Mouse (Mus musculus) hindbrain, embryonic 15.5 days (tissue): ENCODE measurements around the gene Myh9. TPM values are rescaled to one million over a fixed set of nuclear protein-coding genes. Genes with fewer than 3 reads are reported as not detected.
"Not testable (repeated sequence)": the region's sequence is repeated elsewhere in the genome, so short reads cannot be mapped to it uniquely, and the experiment has no call there.

Experiments used
- ATAC-seq: fragments of 200-750 bp; cut with Nextera tagmentation; 2 replicates; pipeline ENCODE4 v1.8.0; 2017; ENCODE audit warnings: low read depth, moderate number of reproducible peaks, moderate TSS enrichment; ENCODE audit not compliant: low FRiP score
- H3K27ac ChIP-seq: fragments of 300-500 bp; sonication (generic); replicated peaks from 2 replicates; pipeline ENCODE4 v1.5.1; 2015; ENCODE audit warnings: mild to moderate bottlenecking, inconsistent platforms
- H3K27me3 ChIP-seq: fragments of 300-500 bp; sonication (generic); 2 replicates; pipeline ENCODE4 v1.6.1; 2015; ENCODE audit warnings: control low read depth, inconsistent platforms
- H3K36me3 ChIP-seq: fragments of 300-500 bp; sonication (generic); 2 replicates; pipeline ENCODE4 v1.6.1; 2015; ENCODE audit warnings: control low read depth, inconsistent platforms
- H3K4me1 ChIP-seq: fragments of 300-500 bp; sonication (generic); replicated peaks from 2 replicates; pipeline ENCODE4 v1.6.1; 2015; ENCODE audit warnings: control low read depth, inconsistent platforms
- H3K4me2 ChIP-seq: fragments of 300-500 bp; sonication (generic); 2 replicates; pipeline ENCODE4 v1.6.1; 2015; ENCODE audit warnings: moderate library complexity, mild to moderate bottlenecking, inconsistent platforms
- H3K4me3 ChIP-seq: fragments of 300-500 bp; sonication (generic); 2 replicates; pipeline ENCODE4 v1.5.1; 2015; ENCODE audit warnings: mild to moderate bottlenecking, inconsistent platforms
- H3K9ac ChIP-seq: fragments of 300-500 bp; sonication (generic); 2 replicates; pipeline ENCODE4 v1.6.1; 2015; ENCODE audit warnings: inconsistent platforms
- H3K9me3 ChIP-seq: fragments of 300-500 bp; sonication (generic); 2 replicates; pipeline ENCODE4 v1.6.1; 2016; ENCODE audit warnings: control low read depth, inconsistent platforms
- WGBS: fragments of 180-500 bp; shearing (Covaris S2); methylation state at CpG from one replicate; pipeline ENCODE4 v1.1.7; 2015; 5-methylcytosine and 5-hydroxymethylcytosine counted together
- polyA plus RNA-seq: library from polyadenylated mRNA; unstranded; fragments of >200 nt; fragmentation: Nextera tagmentation; extraction: Ambion mirVana; gene quantifications from 2 replicates; pipeline ENCODE4 v1.2.1, GENCODE M21; 2015

The Myh9 gene
- polyA plus RNA-seq, 1 experiment from 2014 or later = 11.8 TPM

DNA sequence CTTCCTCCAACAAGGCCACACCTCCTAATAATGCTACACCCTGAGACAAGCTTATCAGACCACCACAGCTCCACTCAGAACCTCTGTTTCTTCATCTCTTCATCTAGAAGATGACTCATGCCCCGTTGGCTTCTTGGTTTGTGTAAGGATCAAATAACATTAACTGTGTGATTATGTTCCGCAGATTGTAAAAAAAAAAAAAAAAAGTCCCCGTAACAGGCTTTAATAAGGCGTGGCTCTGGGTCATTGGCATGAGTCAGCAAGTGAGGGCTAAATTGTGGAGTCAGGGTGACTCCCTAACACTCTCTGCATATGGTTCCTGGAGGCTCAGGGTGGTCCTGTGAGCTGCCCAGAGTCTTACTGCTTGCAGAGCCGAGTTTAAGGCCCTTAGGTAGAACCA lies 39.7 kb upstream of the Myh9 start:
- Histone ChIP-seq H3K4me2 (no peak overlapping the region), H3K9me3 (no peaks in the 10 kb centered on the region), H3K27me3 (no peaks in the 10 kb centered on the region), H3K36me3 (no peaks in the 10 kb centered on the region), H3K4me3 (no peak overlapping the region), H3K27ac (no peak overlapping the region), H3K4me1 (no peaks in the 10 kb centered on the region), H3K9ac (no peak overlapping the region)
- WGBS = 80% methylated on average over 5 of the region's 5 CpGs
- no peak for ATAC-seq

DNA sequence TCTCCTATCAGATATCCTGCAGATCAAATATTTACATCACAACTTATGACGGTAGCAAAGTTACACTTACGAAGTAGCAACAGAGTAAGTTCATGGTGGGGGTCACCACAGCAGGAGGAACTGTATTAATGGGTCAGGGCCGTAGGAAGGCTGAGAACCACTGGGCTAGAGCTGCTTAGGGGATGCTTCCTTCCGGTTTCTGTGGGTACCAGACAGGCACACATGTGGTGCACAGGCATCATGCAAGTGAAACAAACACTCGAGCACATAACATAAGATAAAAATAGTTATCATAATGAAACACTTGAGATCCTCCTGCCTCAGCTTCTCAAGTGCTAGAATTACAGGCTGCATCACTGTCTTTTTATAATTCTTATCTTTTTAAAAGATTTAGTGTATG lies 38.8 kb upstream of the Myh9 start:
- Histone ChIP-seq H3K4me3 (no peak overlapping the region), H3K9ac (no peak overlapping the region), H3K27ac (no peak overlapping the region), H3K27me3 (no peaks in the 10 kb centered on the region), H3K4me1 (no peaks in the 10 kb centered on the region), H3K9me3 (no peaks in the 10 kb centered on the region), H3K4me2 (no peak overlapping the region), H3K36me3 (no peaks in the 10 kb centered on the region)
- WGBS = 84% methylated on average over 5 of the region's 5 CpGs
- no peak for ATAC-seq

DNA sequence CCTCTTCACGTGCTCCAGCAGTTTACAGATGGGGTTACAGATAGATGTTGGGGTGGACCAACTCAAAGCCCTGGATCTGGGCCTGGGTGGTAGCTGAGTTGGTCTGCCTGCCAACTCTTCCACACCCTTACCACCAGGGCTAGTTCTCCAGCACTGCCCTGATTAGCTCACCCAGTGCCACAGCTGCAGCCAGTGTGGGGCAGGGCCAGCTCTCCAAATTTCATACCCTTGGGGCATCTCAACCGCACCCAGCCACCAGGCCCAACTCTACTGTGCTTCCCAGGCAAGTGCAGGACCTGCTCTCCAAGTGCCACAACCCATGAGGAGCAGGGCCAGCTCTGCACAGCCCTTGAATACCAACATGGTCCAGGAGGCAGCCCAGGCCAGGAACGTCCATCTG lies 37.8 kb upstream of the Myh9 start:
- H3K27ac ChIP-seq = no peak overlapping the region
- 94% methylated on average over 3 of the region's 3 CpGs for WGBS
- ATAC-seq = no peak
- H3K4me2 ChIP-seq = no peak overlapping the region
- H3K4me3 ChIP-seq = no peak overlapping the region
- H3K27me3 ChIP-seq = no peaks in the 10 kb centered on the region
- no peak overlapping the region for H3K9ac ChIP-seq
- H3K9me3 ChIP-seq = no peaks in the 10 kb centered on the region
- no peaks in the 10 kb centered on the region for H3K4me1 ChIP-seq
- no peaks in the 10 kb centered on the region for H3K36me3 ChIP-seq

DNA sequence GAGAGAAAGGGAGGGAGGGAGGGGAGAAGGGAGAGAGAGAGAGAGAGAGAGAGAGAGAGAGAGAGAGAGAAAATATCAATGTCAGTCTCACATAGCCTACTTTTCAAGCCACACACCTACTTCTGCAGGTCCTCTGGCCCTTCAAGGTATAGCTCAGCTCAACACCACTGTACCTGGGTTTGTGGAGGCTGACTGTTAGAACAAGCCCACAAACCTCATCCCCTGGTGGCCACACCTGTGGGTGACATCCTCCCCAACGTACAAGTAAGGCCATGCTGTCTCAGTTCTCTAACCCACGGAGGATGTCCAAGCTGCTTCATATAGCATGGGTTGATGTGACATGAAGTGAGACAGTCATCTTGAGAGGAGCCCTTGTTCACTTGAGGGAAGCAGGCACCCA lies 35.2 kb upstream of the Myh9 start:
- Histone ChIP-seq H3K27me3 (no peaks in the 10 kb centered on the region), H3K4me1 (no peaks in the 10 kb centered on the region), H3K4me2 (no peak overlapping the region), H3K9ac (no peak overlapping the region), H3K4me3 (no peak overlapping the region), H3K36me3 (no peaks in the 10 kb centered on the region), H3K9me3 (no peaks in the 10 kb centered on the region), H3K27ac (no peak overlapping the region)
- 75% methylated on average over 2 of the region's 2 CpGs for WGBS
- ATAC-seq = no peak

DNA sequence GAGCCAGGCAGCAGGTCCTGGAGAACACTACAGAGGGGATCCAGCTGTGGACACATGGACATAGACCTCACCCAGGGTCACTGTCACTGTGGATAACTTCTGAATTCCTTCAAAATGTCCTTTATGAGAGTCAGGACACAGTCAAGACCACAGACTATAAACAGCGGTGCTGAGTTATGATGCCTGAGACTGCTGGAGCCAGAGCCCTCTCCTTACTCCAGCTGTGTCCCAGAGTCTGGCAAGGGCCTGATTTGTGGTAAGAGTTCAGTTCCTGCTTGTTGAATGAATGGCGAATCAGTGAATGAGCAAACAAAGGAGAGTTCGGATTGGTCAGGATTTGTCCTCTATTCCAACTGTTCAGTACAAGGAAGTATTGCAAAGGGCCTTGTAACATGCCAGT lies 34.7 kb upstream of the Myh9 start:
- no peaks in the 10 kb centered on the region for H3K4me1 ChIP-seq
- no peak for ATAC-seq
- H3K27ac ChIP-seq = no peak overlapping the region
- H3K4me3 ChIP-seq = no peak overlapping the region
- no peaks in the 10 kb centered on the region for H3K9me3 ChIP-seq
- H3K9ac ChIP-seq = no peak overlapping the region
- H3K4me2 ChIP-seq = no peak overlapping the region
- 77% methylated on average over 3 of the region's 3 CpGs for WGBS
- H3K27me3 ChIP-seq = no peaks in the 10 kb centered on the region
- H3K36me3 ChIP-seq = no peaks in the 10 kb centered on the region

DNA sequence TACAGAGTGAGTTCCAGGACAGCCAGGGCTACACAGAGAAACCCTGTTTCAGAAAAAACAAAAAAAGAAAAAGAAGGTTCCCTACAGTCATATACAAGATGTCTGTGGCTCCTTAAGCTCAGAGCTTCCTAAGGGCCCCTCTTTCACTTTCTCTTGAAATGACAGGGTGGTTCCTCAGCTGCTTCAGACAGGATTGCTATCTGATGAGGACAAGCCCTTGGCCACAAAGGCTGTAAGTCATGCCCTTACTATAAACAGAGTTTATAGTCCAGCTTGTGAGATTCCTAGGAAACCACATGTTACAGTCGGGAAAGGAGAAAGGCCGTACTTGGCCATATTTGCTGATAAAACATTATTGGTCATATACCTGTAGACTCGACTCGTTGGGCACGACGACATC lies 34.0 kb upstream of the Myh9 start:
- Histone ChIP-seq H3K36me3 (no peaks in the 10 kb centered on the region), H3K4me2 (no peak overlapping the region), H3K27me3 (no peaks in the 10 kb centered on the region), H3K9ac (no peak overlapping the region), H3K9me3 (no peaks in the 10 kb centered on the region), H3K27ac (no peak overlapping the region), H3K4me1 (no peaks in the 10 kb centered on the region), H3K4me3 (no peak overlapping the region)
- WGBS = 96% methylated on average over 6 of the region's 6 CpGs
- no peak for ATAC-seq

DNA sequence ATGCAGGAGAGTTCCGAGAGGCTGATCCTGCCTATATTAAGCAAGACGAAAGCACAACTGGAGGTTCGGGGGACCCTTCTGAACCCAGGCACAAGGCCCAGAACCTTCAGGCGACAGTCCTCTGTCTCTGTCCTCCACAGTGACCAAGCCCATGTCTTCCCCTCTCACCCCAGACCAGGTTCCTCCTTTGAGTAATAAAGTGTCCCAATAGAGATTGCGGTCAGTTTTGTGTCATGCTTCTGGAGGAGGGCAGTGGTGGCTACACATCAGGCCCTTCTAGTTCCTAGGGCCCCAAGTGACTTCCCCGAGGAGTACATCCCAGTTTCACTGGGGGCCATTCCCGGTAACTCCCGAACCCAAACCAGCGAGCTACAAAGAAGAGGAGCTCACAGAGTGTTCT lies 32.8 kb upstream of the Myh9 start:
- Histone ChIP-seq H3K36me3 (no peaks in the 10 kb centered on the region), H3K4me1 (no peaks in the 10 kb centered on the region), H3K9me3 (no peaks in the 10 kb centered on the region), H3K4me2 (no peak overlapping the region), H3K4me3 (no peak overlapping the region), H3K9ac (no peak overlapping the region), H3K27me3 (no peaks in the 10 kb centered on the region), H3K27ac (no peak overlapping the region)
- ATAC-seq = no peak
- 91% methylated on average over 9 of the region's 9 CpGs for WGBS

DNA sequence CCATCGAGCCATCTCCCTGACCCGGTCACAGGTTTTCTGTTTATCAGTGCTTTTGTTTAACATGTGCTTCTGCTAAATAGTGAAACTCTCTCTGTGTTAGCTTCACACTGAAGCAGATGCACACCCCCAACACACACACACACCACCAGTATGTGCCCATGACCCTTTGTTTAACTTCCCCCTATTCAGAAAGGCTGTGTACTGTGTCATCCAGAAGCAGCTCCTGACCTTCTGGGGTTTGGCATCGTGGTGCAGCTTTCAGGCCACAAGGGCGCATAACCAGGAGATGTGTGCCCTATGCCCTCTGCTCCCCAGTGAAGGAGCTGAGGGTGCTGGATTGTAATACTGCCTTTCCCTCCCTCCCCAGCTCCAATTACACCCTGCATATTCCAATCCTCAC lies 32.3 kb upstream of the Myh9 start:
- 77% methylated on average over 4 of the region's 4 CpGs for WGBS
- no peak overlapping the region for H3K9ac ChIP-seq

DNA sequence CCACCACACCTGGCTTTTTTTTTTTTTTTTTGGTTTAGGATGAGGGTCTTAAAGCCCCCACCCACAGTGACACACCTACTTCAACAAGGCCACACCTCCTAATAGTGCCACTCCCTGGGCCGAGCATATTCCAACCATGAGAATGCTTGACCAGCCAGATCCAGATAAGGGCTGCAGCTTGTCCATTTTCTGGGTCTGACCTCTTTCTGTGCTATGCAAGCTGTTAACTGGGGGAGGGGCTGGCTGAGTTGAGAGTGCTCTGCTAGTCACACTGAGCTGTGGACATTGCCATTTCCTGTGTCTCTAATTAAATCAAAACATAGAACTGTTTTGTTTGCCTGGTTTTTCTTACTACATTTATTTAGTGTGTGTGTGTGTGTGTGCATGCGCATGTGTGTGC lies 31.6 kb upstream of the Myh9 start:
- Histone ChIP-seq H3K9me3 (no peaks in the 10 kb centered on the region), H3K4me1 (no peaks in the 10 kb centered on the region), H3K4me3 (no peak overlapping the region), H3K27ac (no peak overlapping the region), H3K36me3 (no peaks in the 10 kb centered on the region), H3K9ac (no peak overlapping the region), H3K27me3 (no peaks in the 10 kb centered on the region), H3K4me2 (no peak overlapping the region)
- 89% methylated on average over 2 of the region's 2 CpGs for WGBS
- no peak for ATAC-seq

More for the DNA sequence above, 32.3 kb upstream of the Myh9 start:
- H3K4me1 ChIP-seq = no peaks in the 10 kb centered on the region
- H3K4me2 ChIP-seq = no peak overlapping the region
- H3K9me3 ChIP-seq = no peaks in the 10 kb centered on the region
- H3K27ac ChIP-seq = no peak overlapping the region
- H3K4me3 ChIP-seq = no peak overlapping the region
- ATAC-seq = no peak
- no peaks in the 10 kb centered on the region for H3K27me3 ChIP-seq
- H3K36me3 ChIP-seq = no peaks in the 10 kb centered on the region

DNA sequence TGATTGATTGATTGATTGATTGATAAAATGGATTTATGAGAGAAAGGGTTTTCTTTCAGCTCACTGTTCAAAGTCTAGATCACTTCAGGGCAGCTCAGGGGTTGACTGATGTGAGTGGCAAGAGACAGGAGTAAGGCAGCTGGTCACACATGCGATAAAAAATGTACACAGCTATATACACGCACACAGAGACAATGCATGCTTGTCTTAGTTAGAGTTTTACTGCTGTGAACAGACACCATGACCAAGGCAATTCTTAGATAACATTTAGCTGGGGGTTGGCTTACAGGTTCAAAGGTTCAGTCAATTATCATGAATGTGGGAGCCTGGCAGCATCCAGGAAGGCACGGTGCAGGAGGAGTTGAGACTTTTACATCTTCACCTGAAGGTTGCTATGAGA lies 31.0 kb upstream of the Myh9 start:
- Histone ChIP-seq H3K4me1 (no peaks in the 10 kb centered on the region), H3K27me3 (no peaks in the 10 kb centered on the region), H3K9ac (no peak overlapping the region), H3K36me3 (no peaks in the 10 kb centered on the region), H3K4me3 (no peak overlapping the region), H3K9me3 (no peaks in the 10 kb centered on the region), H3K4me2 (no peak overlapping the region), H3K27ac (no peak overlapping the region)
- 90% methylated on average over 3 of the region's 3 CpGs for WGBS
- ATAC-seq = no peak

DNA sequence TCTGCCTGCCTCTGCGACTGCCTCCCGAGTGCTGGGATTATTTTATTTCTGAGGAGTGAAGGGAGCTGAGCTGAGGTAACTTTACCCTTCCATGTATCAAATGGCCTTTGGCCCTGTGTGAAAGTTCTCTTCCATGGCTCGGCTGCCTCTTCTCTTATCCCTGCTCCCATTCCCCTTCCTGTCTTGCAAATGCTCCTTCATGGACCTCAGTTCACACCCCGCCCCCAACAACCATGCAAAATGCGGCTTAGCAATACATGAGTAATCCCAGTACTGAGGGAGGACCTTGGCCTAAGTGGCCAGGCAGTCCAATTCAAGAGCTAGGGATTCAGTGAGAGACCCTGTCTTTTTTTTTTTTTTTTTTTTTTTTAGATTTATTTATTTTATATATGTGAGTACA lies 26.4 kb upstream of the Myh9 start:
- H3K4me1 ChIP-seq = no peaks in the 10 kb centered on the region
- H3K9ac ChIP-seq = no peak overlapping the region
- H3K4me2 ChIP-seq = no peak overlapping the region
- H3K9me3 ChIP-seq = no peaks in the 10 kb centered on the region
- no peak overlapping the region for H3K4me3 ChIP-seq
- 91% methylated on average over 5 of the region's 5 CpGs for whole genome bisulfite sequencing
- no peaks in the 10 kb centered on the region for H3K36me3 ChIP-seq
- H3K27ac ChIP-seq = no peak overlapping the region
- no peak for ATAC-seq
- no peaks in the 10 kb centered on the region for H3K27me3 ChIP-seq

DNA sequence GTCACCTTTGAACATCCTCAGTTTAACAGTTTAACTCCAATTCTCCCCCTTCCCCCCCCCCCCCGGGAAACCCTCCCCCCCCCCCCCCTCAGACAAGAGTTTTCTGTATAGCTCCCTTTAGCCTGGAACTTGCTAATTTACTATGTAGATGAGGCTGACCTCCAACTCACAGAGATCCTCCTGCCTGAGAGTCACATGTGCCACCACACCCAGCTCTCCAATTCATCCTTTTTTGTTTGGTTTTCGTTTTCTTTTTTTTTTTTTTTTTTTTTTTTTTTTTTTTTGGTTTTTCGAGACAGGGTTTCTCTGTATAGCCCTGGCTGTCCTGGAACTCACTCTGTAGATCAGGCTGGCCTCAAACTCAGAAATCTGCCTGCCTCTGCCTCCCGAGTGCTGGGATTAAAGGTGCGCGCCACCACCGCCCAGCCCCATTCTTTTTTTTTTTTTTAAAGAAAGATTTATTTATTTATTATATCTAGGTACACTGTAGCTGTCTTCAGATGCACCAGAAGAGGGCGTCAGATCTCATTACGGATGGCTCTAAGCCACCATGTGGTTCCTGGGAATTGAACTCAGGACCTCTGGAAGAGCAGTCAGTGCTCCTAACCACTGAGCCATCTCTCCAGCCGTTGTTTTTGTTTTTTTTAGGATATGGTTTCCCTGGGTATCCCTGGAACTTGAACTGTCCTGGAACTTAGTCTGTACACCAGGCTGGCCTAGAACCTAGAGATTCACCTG lies 25.4 kb upstream of the Myh9 start:
- H3K36me3 ChIP-seq, ATAC-seq, H3K9me3 ChIP-seq, H3K4me2 ChIP-seq, H3K27me3 ChIP-seq, H3K4me3 ChIP-seq, H3K4me1 ChIP-seq, H3K9ac ChIP-seq, H3K27ac ChIP-seq: not testable (repeated sequence)
- 94% methylated on average over 8 of the region's 10 CpGs for WGBS

DNA sequence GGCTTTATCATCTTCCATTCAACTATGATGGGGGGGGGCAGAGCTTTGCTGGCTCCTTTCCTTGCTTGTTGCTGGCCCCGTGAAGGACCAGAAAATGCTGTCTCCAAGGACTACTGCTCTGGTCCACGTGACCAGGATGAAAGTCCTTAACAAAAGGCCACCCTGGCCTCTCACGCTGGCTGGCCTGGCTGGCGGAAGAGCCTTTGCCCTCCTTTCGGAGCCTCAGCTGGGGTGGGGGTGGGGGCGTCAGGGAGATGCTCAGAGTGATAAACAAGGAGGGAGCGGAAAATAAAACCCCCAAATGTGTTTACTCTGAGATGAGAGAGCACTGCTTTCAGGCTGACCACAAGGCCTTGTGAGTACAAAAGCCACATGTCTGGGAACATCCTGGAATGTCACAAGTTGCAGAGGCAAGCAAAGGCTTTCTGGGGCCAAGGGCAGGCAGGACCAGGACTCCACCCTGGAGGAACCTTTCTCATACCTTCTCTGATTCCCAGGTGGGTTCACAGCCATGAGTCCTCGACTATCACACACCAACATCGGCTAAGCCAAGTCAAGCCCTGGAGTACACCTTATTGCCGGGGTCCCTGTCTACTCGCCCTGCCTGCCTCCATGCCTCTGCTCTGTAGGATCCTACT lies 24.7 kb upstream of the Myh9 start:
- H3K4me2 ChIP-seq = no peak overlapping the region
- H3K9ac ChIP-seq = no peak overlapping the region
- no peak overlapping the region for H3K27ac ChIP-seq
- H3K36me3 ChIP-seq = no peaks in the 10 kb centered on the region
- no peak for ATAC-seq
- H3K4me1 ChIP-seq = no peaks in the 10 kb centered on the region
- H3K27me3 ChIP-seq = no peaks in the 10 kb centered on the region
- H3K9me3 ChIP-seq = no peaks in the 10 kb centered on the region
- no peak overlapping the region for H3K4me3 ChIP-seq
- 46% methylated on average over 11 of the region's 11 CpGs for WGBS
